In genomic region chr11:3941371-3941770, GRCm38 (mm10) we compare ENCODE assay signal across 27 mouse cellular contexts. TPM values are rescaled to one million over a fixed set of nuclear protein-coding genes. Genes with fewer than 3 reads are reported as not detected.
DNase-seq lines count a peak whose midpoint lies in the region; ATAC-seq lines count a peak whose summit lies in the region.
"Had no signal": no experiment of that assay in that cellular context is flagged by ENCODE, and none has a peak within 500 bp of the region (broad histone marks: within the 10 kb centered on the region; RNA-seq: fewer than 3 reads in every experiment).

No protein-coding gene starts in this region.

- H3K4me3 ChIP-seq in kidney, embryonic 15.5 days (replicated peaks), result no peak overlapping the region
- H3K4me3 ChIP-seq: embryonic facial prominence, embryonic 10.5 days; embryonic facial prominence, embryonic 13.5 days; erythroblast, embryonic 14.5 days; forebrain, embryonic 12.5 days; forebrain, embryonic 15.5 days; heart, adult 2 months had no signal

- DNase-seq in heart, adult 11 months, result peak; percentile 43
- no peak for DNase-seq in heart, adult 9 months (ENCODE audit: low spot score in 2 of 2)
- peak; percentile 36 to 43 for DNase-seq in kidney, adult 8-10 months
- peak; percentile 66 for DNase-seq in retina, adult 2 months (ENCODE audit: low read depth, low spot score)
- no peak for DNase-seq in retina, embryonic 14.5 days (ENCODE audit: low spot score)
- peak; percentile 30 for DNase-seq in retina, postnatal 1 day
- DNase-seq: adrenal gland, adult 8-10 months; adrenal gland, postnatal 25 days; cerebellum, adult 11-12 months; cerebellum, adult 8-10 months; cerebellum, postnatal 10 days; cerebellum, postnatal 36 days; embryo, embryonic 11 days; heart, adult 2 months had no signal

- 83% methylated on average over 7 of the region's 7 CpGs for WGBS in kidney, embryonic 15.5 days

- H3K27me3 ChIP-seq in kidney, embryonic 15.5 days, result peaks cover 14% of the 10 kb centered on the region
- H3K27me3 ChIP-seq: forebrain, embryonic 15.5 days had no signal

- no peak overlapping the region for H3K27ac ChIP-seq in kidney, embryonic 15.5 days
- H3K27ac ChIP-seq: embryonic facial prominence, embryonic 10.5 days; embryonic facial prominence, embryonic 13.5 days; forebrain, embryonic 12.5 days; forebrain, embryonic 15.5 days; heart, adult 2 months; hindbrain, embryonic 14.5 days had no signal

- H3K4me2 ChIP-seq in kidney, embryonic 15.5 days, result no peak overlapping the region
- H3K4me2 ChIP-seq: embryonic facial prominence, embryonic 13.5 days; forebrain, embryonic 12.5 days; forebrain, embryonic 15.5 days; heart, embryonic 11.5 days; hindbrain, embryonic 14.5 days had no signal

- no peak for ATAC-seq in kidney, embryonic 15.5 days (replicated peaks; ENCODE audit: low FRiP score)
- ATAC-seq: activated CD4-positive, CD25-positive, alpha-beta regulatory T cell, adult 4 months; forebrain, embryonic 15.5 days had no signal

- H3K4me1 ChIP-seq in kidney, embryonic 15.5 days, result no peaks in the 10 kb centered on the region
- H3K4me1 ChIP-seq: embryonic facial prominence, embryonic 10.5 days; embryonic facial prominence, embryonic 13.5 days; forebrain, embryonic 12.5 days; forebrain, embryonic 15.5 days had no signal

- no peaks in the 10 kb centered on the region for H3K9me3 ChIP-seq in kidney, embryonic 15.5 days (replicated peaks)
- H3K9me3 ChIP-seq: embryonic facial prominence, embryonic 10.5 days; embryonic facial prominence, embryonic 13.5 days; forebrain, embryonic 12.5 days; forebrain, embryonic 15.5 days had no signal

- no peaks in the 10 kb centered on the region for H3K36me3 ChIP-seq in kidney, embryonic 15.5 days
- H3K36me3 ChIP-seq: embryonic facial prominence, embryonic 10.5 days; embryonic facial prominence, embryonic 13.5 days; forebrain, embryonic 12.5 days; forebrain, embryonic 15.5 days had no signal

- no peak overlapping the region for H3K9ac ChIP-seq in kidney, embryonic 15.5 days
- H3K9ac ChIP-seq: embryonic facial prominence, embryonic 13.5 days; forebrain, embryonic 12.5 days; forebrain, embryonic 15.5 days; hindbrain, embryonic 14.5 days had no signal

RNA-seq across cellular contexts. Expression of gene Tcn2, which starts 9.4 kb away (rescaled TPM):
- 92.9 and 102 TPM in 2 replicates for polyA plus RNA-seq in kidney, embryonic 15.5 days (2015; fragmentation: Nextera tagmentation; extraction: Ambion mirVana)

RNA-seq across cellular contexts. Expression of gene Pes1, which starts 22.4 kb away (rescaled TPM):
- polyA plus RNA-seq in kidney, embryonic 15.5 days (2015; fragmentation: Nextera tagmentation; extraction: Ambion mirVana), result 95.1 and 95.5 TPM in 2 replicates

RNA-seq across cellular contexts. Expression of gene Slc35e4, which starts 26.9 kb away (rescaled TPM):
- polyA plus RNA-seq in kidney, embryonic 15.5 days (2015; fragmentation: Nextera tagmentation; extraction: Ambion mirVana), result 4.6 and 5.1 TPM in 2 replicates

RNA-seq across cellular contexts. Expression of gene 4930556J24Rik, which starts 35.2 kb away (rescaled TPM):
- 0.44 TPM in 1 of 2 replicates, not detected in the other for polyA plus RNA-seq in kidney, embryonic 15.5 days (2015; fragmentation: Nextera tagmentation; extraction: Ambion mirVana)
- polyA plus RNA-seq: activated CD4-positive, CD25-positive, alpha-beta regulatory T cell, adult 4 months; brain, embryonic 14.5 days; erythroblast, embryonic 14.5 days; forebrain, embryonic 15.5 days; gonadal fat pad, adult 2 months; heart, adult 2 months; heart, embryonic 14.5 days; heart, postnatal 0 days had no signal

RNA-seq across cellular contexts. Expression of gene Gal3st1, which starts 42.1 kb away (rescaled TPM):
- 5.3 and 6.7 TPM in 2 replicates for polyA plus RNA-seq in kidney, embryonic 15.5 days (2015; fragmentation: Nextera tagmentation; extraction: Ambion mirVana)
- polyA plus RNA-seq: activated CD4-positive, CD25-positive, alpha-beta regulatory T cell, adult 4 months; erythroblast, embryonic 14.5 days; heart, embryonic 14.5 days had no signal

Comparison
In these comparisons a context has a peak if more than half of its experiments do, and no peak if none do; other contexts are left out.
1. DNase-seq: peak in heart, adult 11 months (single experiment), kidney, adult 8-10 months (2 of 2), retina, adult 2 months (single experiment) and retina, postnatal 1 day (single experiment); none in heart, adult 9 months (0 of 2) and retina, embryonic 14.5 days (single experiment).